Mouse (Mus musculus) hindbrain, embryonic 15.5 days (tissue): ENCODE results near the gene Ylpm1. TPM values are rescaled to one million over a fixed set of nuclear protein-coding genes. Genes with fewer than 3 reads are reported as not detected.

Source experiments
- ATAC-seq: fragments of 200-750 bp; cut with Nextera tagmentation; 2 replicates; pipeline ENCODE4 v1.8.0; 2017; ENCODE audit warnings: low read depth, moderate number of reproducible peaks, moderate TSS enrichment; ENCODE audit not compliant: low FRiP score
- H3K27ac ChIP-seq: fragments of 300-500 bp; sonication (generic); replicated peaks from 2 replicates; pipeline ENCODE4 v1.5.1; 2015; ENCODE audit warnings: mild to moderate bottlenecking, inconsistent platforms
- H3K27me3 ChIP-seq: fragments of 300-500 bp; sonication (generic); 2 replicates; pipeline ENCODE4 v1.6.1; 2015; ENCODE audit warnings: control low read depth, inconsistent platforms
- H3K36me3 ChIP-seq: fragments of 300-500 bp; sonication (generic); 2 replicates; pipeline ENCODE4 v1.6.1; 2015; ENCODE audit warnings: control low read depth, inconsistent platforms
- H3K4me1 ChIP-seq: fragments of 300-500 bp; sonication (generic); replicated peaks from 2 replicates; pipeline ENCODE4 v1.6.1; 2015; ENCODE audit warnings: control low read depth, inconsistent platforms
- H3K4me2 ChIP-seq: fragments of 300-500 bp; sonication (generic); 2 replicates; pipeline ENCODE4 v1.6.1; 2015; ENCODE audit warnings: moderate library complexity, mild to moderate bottlenecking, inconsistent platforms
- H3K4me3 ChIP-seq: fragments of 300-500 bp; sonication (generic); 2 replicates; pipeline ENCODE4 v1.5.1; 2015; ENCODE audit warnings: mild to moderate bottlenecking, inconsistent platforms
- H3K9ac ChIP-seq: fragments of 300-500 bp; sonication (generic); 2 replicates; pipeline ENCODE4 v1.6.1; 2015; ENCODE audit warnings: inconsistent platforms
- H3K9me3 ChIP-seq: fragments of 300-500 bp; sonication (generic); 2 replicates; pipeline ENCODE4 v1.6.1; 2016; ENCODE audit warnings: control low read depth, inconsistent platforms
- WGBS: fragments of 180-500 bp; shearing (Covaris S2); methylation state at CpG from one replicate; pipeline ENCODE4 v1.1.7; 2015; 5-methylcytosine and 5-hydroxymethylcytosine counted together
- polyA plus RNA-seq: library from polyadenylated mRNA; unstranded; fragments of >200 nt; fragmentation: Nextera tagmentation; extraction: Ambion mirVana; gene quantifications from 2 replicates; pipeline ENCODE4 v1.2.1, GENCODE M21; 2015

Gene Ylpm1
- polyA plus RNA-seq, 1 experiment from 2014 or later = 32.2 TPM

GRCm38 (mm10) chr12:85113337-85113736 lies 117.2 kb downstream of the Ylpm1 start:
- no peak overlapping the region for H3K4me3 ChIP-seq
- H3K9me3 ChIP-seq = no peaks in the 10 kb centered on the region
- H3K27me3 ChIP-seq = no peaks in the 10 kb centered on the region
- H3K4me2 ChIP-seq = no peak overlapping the region
- ATAC-seq = no peak
- H3K9ac ChIP-seq = no peak overlapping the region
- peaks cover 29% of the 10 kb centered on the region for H3K4me1 ChIP-seq
- 95% methylated on average over 3 of the region's 3 CpGs for WGBS
- peaks cover 7% of the 10 kb centered on the region; the same call in 1 of the 2 replicates for H3K36me3 ChIP-seq
- H3K27ac ChIP-seq = no peak overlapping the region

GRCm38 (mm10) chr12:85113917-85114316 lies 117.8 kb downstream of the Ylpm1 start:
- Histone ChIP-seq H3K36me3 (peaks cover 12% of the 10 kb centered on the region), H3K27me3 (no peaks in the 10 kb centered on the region), H3K4me2 (no peak overlapping the region), H3K4me1 (peaks cover 29% of the 10 kb centered on the region), H3K27ac (no peak overlapping the region), H3K4me3 (no peak overlapping the region), H3K9ac (no peak overlapping the region), H3K9me3 (no peaks in the 10 kb centered on the region)
- WGBS = 97% methylated on average over 3 of the region's 3 CpGs
- no peak for ATAC-seq

- WGBS = 87% methylated on average over 7 of the region's 7 CpGs
- ATAC-seq = no peak
- Histone ChIP-seq H3K4me1 (peaks cover 23% of the 10 kb centered on the region), H3K27me3 (no peaks in the 10 kb centered on the region), H3K36me3 (peaks cover 23% of the 10 kb centered on the region), H3K9me3 (no peaks in the 10 kb centered on the region), H3K4me3 (no peak overlapping the region), H3K4me2 (no peak overlapping the region), H3K9ac (no peak overlapping the region), H3K27ac (no peak overlapping the region)
These were observed 119.6 kb downstream of the Ylpm1 start for GRCm38 (mm10) chr12:85115678-85116077.

Other genes starting within 250 kb of the Ylpm1 start
- gene Npc2, start 223.2 kb upstream of the Ylpm1 start, polyA plus RNA-seq = 59.0 and 64.0 TPM in 2 replicates
- gene Isca2, start 223.1 kb upstream of the Ylpm1 start, polyA plus RNA-seq = 137 and 151 TPM in 2 replicates
- 0.26 and 0.39 TPM in 2 replicates for gene Ltbp2, start 119.8 kb upstream of the Ylpm1 start, polyA plus RNA-seq
- gene Fcf1, start 25.4 kb upstream of the Ylpm1 start, polyA plus RNA-seq = 80.9 and 85.9 TPM in 2 replicates
- 30.8 and 31.1 TPM in 2 replicates for gene Arel1, start 25.4 kb upstream of the Ylpm1 start, polyA plus RNA-seq
- gene Prox2, start 114.4 kb downstream of the Ylpm1 start, polyA plus RNA-seq = 1.6 and 2.1 TPM in 2 replicates
- gene Dlst, start 114.5 kb downstream of the Ylpm1 start, polyA plus RNA-seq = 113 and 115 TPM in 2 replicates
- 32.9 and 35.7 TPM in 2 replicates for gene Rps6kl1, start 154.9 kb downstream of the Ylpm1 start, polyA plus RNA-seq
- 8.7 and 8.9 TPM in 2 replicates for gene Pgf, start 181.5 kb downstream of the Ylpm1 start, polyA plus RNA-seq
- gene Eif2b2, start 223.2 kb downstream of the Ylpm1 start, polyA plus RNA-seq = 75.1 and 79.6 TPM in 2 replicates